Mouse (Mus musculus): ENCODE results near the gene Casq1. TPM values are rescaled to one million over a fixed set of nuclear protein-coding genes. Genes with fewer than 3 reads are reported as not detected.
"Not testable (repeated sequence)": the region's sequence is repeated elsewhere in the genome, so short reads cannot be mapped to it uniquely, and the experiment has no call there.

Gene Casq1
- polyA plus RNA-seq (2016; fragmentation: Nextera tagmentation; extraction: Ambion mirVana): 1.6 and 2.3 TPM in 2 replicates

GRCm38 (mm10) chr1:172219451-172220406, at the start of gene Casq1:
TSS of gene Casq1 (minus strand) at chr1:172219868.
- H3K9me3 ChIP-seq: no peaks in the 10 kb centered on the region
- no peak within 1 kb of the TSS for H3K4me3 ChIP-seq (replicated peaks)
- no peaks in the 10 kb centered on the region for H3K36me3 ChIP-seq (replicated peaks)
- no peaks in the 10 kb centered on the region for H3K27me3 ChIP-seq
- no peak; the same call in 1 of the 2 replicates for ATAC-seq (ENCODE audit: low FRiP score)
- peak within 1 kb of the TSS; percentile 81 for H3K27ac ChIP-seq
- 77% methylated on average over 19 of the region's 19 CpGs for WGBS
- H3K9ac ChIP-seq: no peak within 1 kb of the TSS
- no peak within 1 kb of the TSS for H3K4me2 ChIP-seq
- peaks cover 57% of the 10 kb centered on the region for H3K4me1 ChIP-seq

- Histone ChIP-seq H3K36me3 (replicated peaks) (no peaks in the 10 kb centered on the region), H3K9ac (0 out of 2 replicates have a peak within 1 kb of the TSS, but pooled peaks have one; percentile 21), H3K4me1 (peaks cover 26% of the 10 kb centered on the region), H3K4me3 (replicated peaks) (no peak within 1 kb of the TSS), H3K27me3 (no peaks in the 10 kb centered on the region), H3K9me3 (no peaks in the 10 kb centered on the region), H3K27ac (peak within 1 kb of the TSS; percentile 89), H3K4me2 (peak within 1 kb of the TSS; percentile 3; the same call in 1 of the 2 replicates)
- peak; percentile 70; the same call in 1 of the 2 replicates for ATAC-seq (ENCODE audit: low FRiP score)
- WGBS: 16% methylated on average over 8 of the region's 8 CpGs
Measured at GRCm38 (mm10) chr1:172261477-172262078, 41.9 kb upstream of the Casq1 start, which contains the start of gene Igsf8. TSS of gene Igsf8 (plus strand) at chr1:172261641.

DNA sequence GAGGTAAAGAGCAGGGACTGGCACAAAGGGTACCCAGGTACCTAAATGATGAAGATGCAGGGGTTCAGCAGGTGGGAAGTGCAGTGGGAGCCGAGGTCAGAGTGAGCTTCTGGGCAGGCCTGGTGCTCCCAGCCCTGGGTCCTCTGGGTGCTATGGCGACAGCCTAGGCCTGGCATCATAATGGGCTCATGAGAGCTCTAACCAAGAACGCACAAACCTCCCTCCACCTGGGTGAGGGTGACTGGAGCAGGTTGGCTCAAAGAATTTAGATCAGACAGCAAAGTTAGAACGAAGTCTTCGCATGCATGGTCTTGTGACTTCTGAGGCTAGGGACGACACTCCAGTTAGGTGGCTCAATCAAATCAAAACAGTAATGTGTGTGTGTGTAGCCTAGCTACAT, 38.6 kb upstream of the Casq1 start, which contains the start of gene Atp1a4:
Atp1a4 (minus strand) TSS at position 101 of the 400 bp plus-strand sequence.
- no peaks in the 10 kb centered on the region for H3K9me3 ChIP-seq
- H3K4me3 ChIP-seq (replicated peaks): no peak within 1 kb of the TSS
- peaks cover 26% of the 10 kb centered on the region for H3K4me1 ChIP-seq
- H3K4me2 ChIP-seq: no peak within 1 kb of the TSS
- H3K9ac ChIP-seq: no peak within 1 kb of the TSS
- H3K27ac ChIP-seq: no peak within 1 kb of the TSS
- H3K36me3 ChIP-seq (replicated peaks): no peaks in the 10 kb centered on the region
- no peak for ATAC-seq (ENCODE audit: low FRiP score)
- WGBS: 86% methylated on average over 6 of the region's 6 CpGs
- H3K27me3 ChIP-seq: no peaks in the 10 kb centered on the region

GRCm38 (mm10) chr1:172247679-172248078, 28.0 kb upstream of the Casq1 start:
- H3K4me3 ChIP-seq (replicated peaks): no peak overlapping the region
- H3K4me1 ChIP-seq: peaks cover 20% of the 10 kb centered on the region
- H3K36me3 ChIP-seq (replicated peaks): no peaks in the 10 kb centered on the region
- 46% methylated on average over 2 of the region's 2 CpGs for WGBS
- peak; percentile 66 for ATAC-seq (ENCODE audit: low FRiP score)
- no peak overlapping the region for H3K27ac ChIP-seq
- H3K27me3 ChIP-seq: peaks cover 12% of the 10 kb centered on the region
- H3K4me2 ChIP-seq: no peak overlapping the region
- H3K9ac ChIP-seq: no peak overlapping the region
- H3K9me3 ChIP-seq: no peaks in the 10 kb centered on the region

- Histone ChIP-seq H3K9me3 (no peaks in the 10 kb centered on the region), H3K9ac (no peak overlapping the region), H3K36me3 (replicated peaks) (no peaks in the 10 kb centered on the region), H3K27ac (no peak overlapping the region), H3K4me1 (peaks cover 25% of the 10 kb centered on the region), H3K27me3 (peaks cover 12% of the 10 kb centered on the region), H3K4me3 (replicated peaks) (no peak overlapping the region), H3K4me2 (no peak overlapping the region)
- 72% methylated on average over 4 of the region's 4 CpGs for WGBS
- ATAC-seq (ENCODE audit: low FRiP score): no peak
Measured at GRCm38 (mm10) chr1:172247216-172247615, 27.5 kb upstream of the Casq1 start.

GRCm38 (mm10) chr1:172244645-172245044, 25.0 kb upstream of the Casq1 start:
- not testable (repeated sequence) for H3K27ac ChIP-seq; H3K4me2 ChIP-seq; ATAC-seq (ENCODE audit: low FRiP score); H3K9me3 ChIP-seq; H3K9ac ChIP-seq; H3K36me3 ChIP-seq (replicated peaks)
- 54% methylated on average over 23 of the region's 23 CpGs for WGBS
- Histone ChIP-seq H3K27me3 (peaks cover 12% of the 10 kb centered on the region), H3K4me1 (peaks cover 35% of the 10 kb centered on the region), H3K4me3 (replicated peaks) (peak overlapping the region; percentile 4; the same call in 1 of the 2 replicates)

- H3K9me3 ChIP-seq: no peaks in the 10 kb centered on the region
- H3K4me1 ChIP-seq: peaks cover 35% of the 10 kb centered on the region
- peak overlapping the region; percentile 81; the same call in 1 of the 2 replicates for H3K27ac ChIP-seq
- H3K36me3 ChIP-seq (replicated peaks): no peaks in the 10 kb centered on the region
- no peak overlapping the region for H3K9ac ChIP-seq
- peaks cover 12% of the 10 kb centered on the region for H3K27me3 ChIP-seq
- ATAC-seq (ENCODE audit: low FRiP score): 0 out of 2 replicates have a peak, but pooled peaks have one; percentile 5
- peak overlapping the region; percentile 6 for H3K4me2 ChIP-seq
- WGBS: 29% methylated on average over 16 of the region's 16 CpGs
- H3K4me3 ChIP-seq (replicated peaks): no peak overlapping the region; the same call in 1 of the 2 replicates
Measured at GRCm38 (mm10) chr1:172243547-172244205, 24.0 kb upstream of the Casq1 start.

- Histone ChIP-seq H3K4me1 (peaks cover 35% of the 10 kb centered on the region), H3K4me2 (no peak overlapping the region), H3K9me3 (no peaks in the 10 kb centered on the region), H3K27me3 (peaks cover 12% of the 10 kb centered on the region), H3K9ac (no peak overlapping the region), H3K4me3 (replicated peaks) (no peak overlapping the region), H3K36me3 (replicated peaks) (no peaks in the 10 kb centered on the region), H3K27ac (peak overlapping the region; percentile 81)
- WGBS: 11% methylated on average over 2 of the region's 2 CpGs
- peak; percentile 92 for ATAC-seq (ENCODE audit: low FRiP score)
Measured at GRCm38 (mm10) chr1:172242401-172242800, 22.7 kb upstream of the Casq1 start.

DNA sequence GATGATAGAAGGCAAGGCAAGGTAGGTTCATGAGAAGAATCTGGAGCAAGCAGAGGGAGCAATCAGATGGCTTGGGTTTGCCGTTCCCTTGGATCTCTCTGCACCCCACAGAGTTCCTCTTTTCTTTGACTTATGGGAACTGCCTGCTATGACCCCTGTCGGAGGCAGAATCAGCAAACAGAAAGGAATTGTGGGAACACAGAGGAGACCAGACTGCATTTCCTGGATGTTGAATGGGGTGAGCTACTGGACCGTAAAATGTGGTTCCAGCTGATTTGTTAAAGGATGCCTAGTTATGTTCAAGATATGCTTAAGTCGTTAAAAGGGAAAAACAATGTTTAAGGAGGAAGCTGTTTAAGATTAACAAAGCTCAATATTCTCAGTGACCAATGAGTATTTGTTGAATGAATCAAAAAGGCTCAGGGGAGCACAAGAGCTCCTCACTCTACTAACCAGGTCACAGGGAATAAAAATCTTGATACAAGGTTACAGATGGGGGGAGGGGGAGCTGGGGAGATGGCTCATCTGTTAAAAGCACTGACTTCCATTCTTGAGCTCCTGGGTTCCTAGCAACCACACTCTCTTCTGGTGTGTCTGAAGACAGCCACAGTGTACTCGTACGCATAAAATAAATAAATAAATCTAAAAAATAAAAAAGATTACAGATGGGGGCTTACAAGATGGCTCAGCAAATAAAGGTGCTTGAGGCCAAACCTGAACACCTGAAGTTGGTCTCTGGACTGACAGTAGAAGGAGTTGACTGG, 21.5 kb upstream of the Casq1 start:
- WGBS: 38% methylated on average over 6 of the region's 6 CpGs
- ATAC-seq (ENCODE audit: low FRiP score): no peak

DNA sequence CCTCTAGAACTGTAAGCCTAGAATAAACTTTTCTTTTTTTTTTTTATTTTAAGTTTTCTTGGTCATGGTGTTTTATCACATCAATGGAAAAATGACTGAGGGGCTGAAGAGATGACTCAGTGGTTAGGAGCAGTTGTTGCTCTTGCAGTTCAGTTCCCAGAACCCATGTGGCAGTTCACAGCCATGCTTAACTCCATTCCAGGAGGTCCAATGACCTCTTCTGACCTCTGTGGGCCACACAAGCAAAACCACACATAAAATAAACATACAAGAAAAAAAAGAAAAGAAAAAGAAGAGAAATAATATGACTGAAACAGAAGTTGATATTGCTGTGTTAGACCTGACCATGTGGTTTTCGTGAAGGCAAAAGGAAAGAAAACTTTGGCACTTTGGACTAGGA, 9.5 kb upstream of the Casq1 start:
- H3K4me1 ChIP-seq: no peaks in the 10 kb centered on the region
- no peak overlapping the region for H3K4me2 ChIP-seq
- no peak overlapping the region for H3K9ac ChIP-seq
- no peak overlapping the region for H3K27ac ChIP-seq
- no peak for ATAC-seq (ENCODE audit: low FRiP score)
- no peaks in the 10 kb centered on the region for H3K9me3 ChIP-seq
- 84% methylated on average over 1 of the region's 1 CpGs for WGBS
- no peak overlapping the region for H3K4me3 ChIP-seq (replicated peaks)
- no peaks in the 10 kb centered on the region for H3K27me3 ChIP-seq
- H3K36me3 ChIP-seq (replicated peaks): no peaks in the 10 kb centered on the region

More for the DNA sequence above, 21.5 kb upstream of the Casq1 start:
- Histone ChIP-seq H3K4me1 (peaks cover 35% of the 10 kb centered on the region), H3K27ac (peak overlapping the region; percentile 73; the same call in 1 of the 2 replicates), H3K4me3 (replicated peaks) (no peak overlapping the region), H3K9me3 (no peaks in the 10 kb centered on the region), H3K36me3 (replicated peaks) (no peaks in the 10 kb centered on the region), H3K27me3 (peaks cover 12% of the 10 kb centered on the region), H3K9ac (no peak overlapping the region), H3K4me2 (no peak overlapping the region)

DNA sequence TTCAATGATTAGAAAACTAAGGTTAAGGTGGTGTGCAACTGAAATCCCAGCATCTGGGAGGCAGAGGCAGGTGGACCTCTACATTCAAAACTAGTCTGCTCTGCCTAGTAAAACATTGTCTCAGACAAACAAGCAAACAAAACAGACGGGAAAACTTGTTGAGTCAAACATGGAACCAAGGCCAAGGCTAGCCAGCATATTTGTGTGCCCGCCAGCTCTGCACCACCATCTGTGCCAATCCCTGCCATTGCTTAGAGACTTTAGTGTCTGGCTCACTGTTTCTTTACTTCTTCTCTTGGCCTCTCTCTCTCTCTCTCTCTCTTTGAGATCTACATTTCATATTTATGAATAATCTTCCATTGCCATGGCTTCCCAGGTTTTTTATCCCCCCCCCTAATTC, 8.5 kb upstream of the Casq1 start:
- no peak for ATAC-seq (ENCODE audit: low FRiP score)

More for the DNA sequence above, 8.5 kb upstream of the Casq1 start:
- Histone ChIP-seq H3K9me3 (no peaks in the 10 kb centered on the region), H3K4me1 (no peaks in the 10 kb centered on the region), H3K27me3 (no peaks in the 10 kb centered on the region), H3K4me3 (replicated peaks) (no peak overlapping the region), H3K36me3 (replicated peaks) (no peaks in the 10 kb centered on the region), H3K9ac (no peak overlapping the region), H3K27ac (no peak overlapping the region), H3K4me2 (no peak overlapping the region)
- 86% methylated on average over 2 of the region's 2 CpGs for WGBS
